ENCODE assay signal across 12 mouse cellular contexts in genomic region chr2:32111268-32111667, GRCm38 (mm10).
"Had no signal": no experiment of that assay in that cellular context is flagged by ENCODE, and none has a peak within 500 bp of the region (broad histone marks: within the 10 kb centered on the region; RNA-seq: fewer than 3 reads in every experiment).

No protein-coding gene starts in this region.

- H3K4me1 ChIP-seq: intestine, embryonic 15.5 days; limb, embryonic 10.5 days; midbrain, embryonic 13.5 days; stomach, embryonic 15.5 days had no signal

- H3K27ac ChIP-seq: intestine, embryonic 15.5 days; limb, embryonic 10.5 days; midbrain, embryonic 13.5 days; stomach, embryonic 15.5 days had no signal

- DNase-seq: kidney, adult 18-20 months; kidney, postnatal 10 days; kidney, postnatal 4 days; lung, adult 2 months; lung, postnatal 36 days; thymus, postnatal 36 days had no signal

- ATAC-seq: intestine, embryonic 15.5 days; lung, postnatal 0 days; midbrain, embryonic 13.5 days had no signal

- H3K4me2 ChIP-seq: intestine, embryonic 15.5 days; midbrain, embryonic 13.5 days; stomach, embryonic 15.5 days had no signal

- H3K27me3 ChIP-seq: intestine, embryonic 15.5 days; midbrain, embryonic 13.5 days; stomach, embryonic 15.5 days had no signal

- H3K9me3 ChIP-seq: intestine, embryonic 15.5 days; limb, embryonic 10.5 days; midbrain, embryonic 13.5 days; stomach, embryonic 15.5 days had no signal

- H3K36me3 ChIP-seq: intestine, embryonic 15.5 days; limb, embryonic 10.5 days had no signal

- H3K9ac ChIP-seq: intestine, embryonic 15.5 days; midbrain, embryonic 13.5 days; stomach, embryonic 15.5 days had no signal

- H3K4me3 ChIP-seq: intestine, embryonic 15.5 days; layer of hippocampus, adult 2 months; limb, embryonic 10.5 days; midbrain, embryonic 13.5 days; stomach, embryonic 15.5 days had no signal
